Mouse (Mus musculus) naive thymus-derived CD4-positive, alpha-beta T cell, adult 2 months (primary cell): ENCODE measurements around the gene Bicdl1.

Source experiments
- DNase-seq: peaks from one replicate; pipeline ENCODE4 v3.0.0-alpha.2; 2011; ENCODE audit warnings: low read depth

Gene Bicdl1

DNA sequence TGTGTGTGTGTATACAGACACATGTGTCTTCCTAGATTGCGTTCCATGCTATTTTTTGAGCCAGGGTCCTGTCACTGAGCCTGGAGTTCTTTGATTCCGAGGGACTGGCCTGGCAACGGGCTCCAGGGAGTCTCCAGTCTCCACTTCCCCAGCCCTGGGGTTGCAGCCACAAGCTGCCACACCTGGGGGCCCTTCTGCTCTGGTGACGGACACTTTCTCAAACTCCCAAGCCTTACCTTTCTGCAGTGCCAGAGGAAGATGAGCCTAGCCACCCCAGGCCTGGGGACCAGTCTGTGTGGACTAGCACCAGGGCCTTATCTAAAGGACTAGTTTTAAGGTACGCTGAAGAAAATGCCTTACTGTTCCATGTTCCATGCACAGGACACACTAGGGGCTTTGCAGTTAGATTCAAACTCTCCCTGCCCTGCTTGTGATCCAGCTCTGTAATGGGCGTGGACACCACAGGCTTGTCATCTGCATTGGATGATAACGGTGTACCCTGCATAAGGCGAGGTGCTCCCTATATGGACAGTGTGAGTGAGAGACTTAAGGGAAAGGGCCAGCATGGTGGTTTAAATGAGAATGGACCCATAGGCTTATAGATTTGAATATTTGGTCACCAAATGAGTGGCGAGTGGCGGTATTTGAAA is 105.1 kb downstream of the Bicdl1 start:
- DNase-seq = no peak

DNA sequence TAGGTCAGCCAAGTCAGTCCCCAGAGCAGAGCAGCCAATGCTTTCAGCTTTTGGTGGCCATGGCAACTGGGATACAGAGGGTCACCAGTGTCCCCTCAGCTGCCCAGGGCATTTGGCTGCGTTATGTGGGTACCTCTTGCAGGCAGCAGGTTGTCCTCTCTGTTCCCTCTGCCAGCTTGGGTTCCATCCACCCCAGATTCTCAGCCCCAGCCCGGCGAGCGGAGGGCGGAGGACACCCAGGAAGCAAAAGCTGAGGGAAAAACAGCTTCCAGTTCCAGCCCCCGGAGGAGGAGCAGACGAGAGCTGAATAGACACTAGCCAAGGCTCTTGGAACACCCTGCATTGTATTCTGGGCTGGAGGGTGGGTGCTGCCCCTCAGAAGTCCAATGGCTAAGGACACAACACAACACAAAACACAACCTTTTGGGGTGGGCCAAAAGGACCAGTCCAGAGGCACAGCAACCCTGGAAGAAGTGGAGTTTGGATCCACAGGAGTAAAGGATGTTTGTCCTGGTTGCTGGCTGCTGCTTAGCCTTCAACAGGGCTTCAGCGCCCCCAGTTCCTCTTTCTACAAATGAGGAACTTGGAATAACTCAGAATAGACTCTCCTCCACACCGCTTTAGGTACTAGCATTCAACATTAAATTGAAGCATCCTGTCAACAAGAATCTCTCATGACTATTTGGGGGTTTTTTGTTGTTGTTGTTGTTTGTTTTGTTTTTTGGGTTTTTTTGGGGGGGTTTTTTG is 107.6 kb downstream of the Bicdl1 start:
- no peak for DNase-seq

DNA sequence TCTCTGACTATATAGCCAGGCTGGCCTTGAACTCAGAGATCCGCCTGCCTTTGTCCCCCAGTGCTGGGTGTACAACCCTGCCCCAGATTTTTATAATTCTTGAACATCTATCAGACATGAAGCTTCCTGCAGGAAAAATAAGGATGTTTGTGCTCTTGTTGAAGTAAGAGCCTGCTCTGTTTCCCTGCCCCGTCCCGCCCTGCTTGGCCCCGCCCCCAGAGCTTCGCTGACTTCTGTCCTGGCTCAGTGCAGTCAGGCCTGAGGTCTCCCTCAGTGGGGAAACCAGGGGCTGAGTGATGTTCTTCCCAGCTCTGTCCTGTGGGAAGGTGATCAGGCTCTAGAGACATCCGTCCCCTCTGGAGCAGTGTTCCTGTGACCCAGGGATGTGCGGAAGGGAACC is 108.7 kb downstream of the Bicdl1 start:
- DNase-seq = no peak

DNA sequence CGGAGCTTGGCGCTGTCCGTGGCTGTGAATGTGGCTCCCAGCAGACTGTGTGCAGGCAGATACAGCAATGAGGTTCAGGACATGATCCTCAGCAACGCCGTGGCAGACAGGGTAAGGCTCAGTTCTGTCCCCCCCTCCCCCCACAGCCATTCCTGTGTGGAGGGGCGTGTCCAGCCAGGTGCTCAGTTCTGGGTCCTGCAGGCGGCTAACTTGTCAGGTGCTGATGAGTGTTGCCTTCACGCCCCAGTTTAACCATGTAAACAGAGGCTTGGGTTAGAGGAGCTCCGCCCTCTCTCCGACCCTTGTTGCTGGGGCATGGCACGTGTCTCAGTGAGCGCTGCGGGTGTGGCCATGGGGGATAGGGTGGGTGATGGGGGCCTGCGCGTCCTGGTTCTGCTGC is 111.7 kb downstream of the Bicdl1 start:
- no peak for DNase-seq

GRCm38 (mm10) chr5:115614948-115615347 is 116.5 kb downstream of the Bicdl1 start:
- peak; percentile 65 for DNase-seq

DNA sequence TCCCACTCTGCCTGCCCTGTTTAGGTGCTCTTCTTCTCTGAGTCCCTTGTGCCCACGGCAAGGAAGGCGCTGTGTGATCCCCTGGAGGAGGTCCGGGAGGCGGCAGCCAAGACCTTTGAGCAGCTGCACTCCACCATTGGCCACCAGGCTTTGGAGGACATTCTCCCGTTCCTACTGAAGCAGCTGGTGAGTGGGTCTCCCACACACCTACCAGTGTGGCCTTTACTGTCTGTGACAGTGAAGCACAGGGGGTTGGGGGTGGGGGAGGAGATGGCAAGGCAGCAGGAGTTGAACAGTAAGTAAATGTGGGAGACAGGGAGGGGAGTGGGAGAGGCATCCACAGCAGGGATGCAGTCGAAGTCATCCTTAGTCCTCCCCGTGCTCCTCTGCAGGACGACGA is 118.1 kb downstream of the Bicdl1 start:
- DNase-seq = no peak

DNA sequence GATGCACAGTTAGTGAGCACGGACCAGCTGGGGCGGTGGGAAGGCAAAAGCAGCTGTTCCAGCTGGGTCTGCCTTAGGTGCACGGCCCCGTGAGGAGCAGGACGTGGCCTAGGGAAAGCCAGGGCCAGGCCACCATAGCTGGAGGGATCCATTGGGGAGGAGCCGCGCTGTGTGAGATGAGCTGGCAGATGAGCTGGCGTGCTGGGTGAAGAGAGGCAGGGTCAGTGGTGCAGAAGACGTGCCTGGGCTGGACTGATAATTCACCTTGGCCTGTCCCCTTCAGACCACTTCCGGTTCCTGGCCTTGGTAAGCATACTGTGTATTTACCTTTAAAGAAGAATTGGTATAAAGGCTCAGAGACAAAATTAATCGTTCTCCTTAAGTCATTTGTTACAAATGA is 119.9 kb downstream of the Bicdl1 start:
- DNase-seq = no peak

GRCm38 (mm10) chr5:115603561-115603960 is 127.9 kb downstream of the Bicdl1 start:
- no peak for DNase-seq
